Mouse (Mus musculus) A20 (cell line): ENCODE measurements around the gene Spata48.

Experiments
- DNase-seq: peaks from one replicate; pipeline ENCODE4 v3.0.0-alpha.2; 2011; ENCODE audit warnings: low read depth, low spot score

Spata48 gene

GRCm38 (mm10) chr11:11461635-11462560 lies at the start of gene Spata48, which contains the start of gene Zpbp:
TSS of gene Spata48 (plus strand) at chr11:11462094.
TSS of gene Zpbp (minus strand) at chr11:11462408.
- peak; percentile 98 for DNase-seq

- no peak for DNase-seq
Observed at GRCm38 (mm10) chr11:11414188-11414587, 47.7 kb upstream of the Spata48 start.

GRCm38 (mm10) chr11:11417356-11417755 lies 44.5 kb upstream of the Spata48 start:
- no peak for DNase-seq

GRCm38 (mm10) chr11:11455037-11455436 lies 6.9 kb upstream of the Spata48 start:
- DNase-seq = peak; percentile 59

- DNase-seq = no peak
Observed at GRCm38 (mm10) chr11:11462561-11462890, 632 bp downstream of the Spata48 start.

- DNase-seq = no peak
Observed at GRCm38 (mm10) chr11:11468924-11469323, 7.0 kb downstream of the Spata48 start.

- no peak for DNase-seq
Observed at GRCm38 (mm10) chr11:11484378-11484777, 22.5 kb downstream of the Spata48 start.

- no peak for DNase-seq
Observed at GRCm38 (mm10) chr11:11492044-11492443, 30.1 kb downstream of the Spata48 start.

GRCm38 (mm10) chr11:11495697-11496096 lies 33.8 kb downstream of the Spata48 start:
- no peak for DNase-seq

GRCm38 (mm10) chr11:11499944-11500343 lies 38.0 kb downstream of the Spata48 start:
- DNase-seq = peak; percentile 63

GRCm38 (mm10) chr11:11506187-11506586 lies 44.3 kb downstream of the Spata48 start:
- peak; percentile 80 for DNase-seq

GRCm38 (mm10) chr11:11509413-11509812 lies 47.5 kb downstream of the Spata48 start:
- DNase-seq = no peak

- DNase-seq = no peak
Observed at GRCm38 (mm10) chr11:11512056-11512455, 50.2 kb downstream of the Spata48 start.

- peak; percentile 21 for DNase-seq
Observed at GRCm38 (mm10) chr11:11513008-11513799, 51.3 kb downstream of the Spata48 start.

- no peak for DNase-seq
Observed at GRCm38 (mm10) chr11:11514920-11515319, 53.0 kb downstream of the Spata48 start.

GRCm38 (mm10) chr11:11517781-11518435 lies 56.0 kb downstream of the Spata48 start:
- no peak for DNase-seq

GRCm38 (mm10) chr11:11519255-11520243 lies 57.7 kb downstream of the Spata48 start:
- DNase-seq = no peak

- peak; percentile 62 for DNase-seq
Observed at GRCm38 (mm10) chr11:11521908-11522441, 60.1 kb downstream of the Spata48 start.

- DNase-seq = no peak
Observed at GRCm38 (mm10) chr11:11528760-11529159, 66.9 kb downstream of the Spata48 start.

GRCm38 (mm10) chr11:11529165-11529564 lies 67.3 kb downstream of the Spata48 start:
- no peak for DNase-seq
